ENCODE assay signal across 11 mouse cellular contexts in genomic region chr5:142451759-142452158, GRCm38 (mm10). TPM values are rescaled to one million over a fixed set of nuclear protein-coding genes. Genes with fewer than 3 reads are reported as not detected.
DNase-seq lines count a peak whose midpoint lies in the region; ATAC-seq lines count a peak whose summit lies in the region.
"Had no signal": no experiment of that assay in that cellular context is flagged by ENCODE, and none has a peak within 500 bp of the region (broad histone marks: within the 10 kb centered on the region; RNA-seq: fewer than 3 reads in every experiment).

No protein-coding gene starts in this region.

- 0% methylated on average over 1 of the region's 1 CpGs for WGBS in neural tube, embryonic 15.5 days
- WGBS in embryonic facial prominence, embryonic 11.5 days = 11% methylated on average over 1 of the region's 1 CpGs
- 11% methylated on average over 1 of the region's 1 CpGs for WGBS in liver, embryonic 11.5 days

- H3K9me3 ChIP-seq in neural tube, embryonic 15.5 days (replicated peaks) = no peaks in the 10 kb centered on the region
- no peaks in the 10 kb centered on the region for H3K9me3 ChIP-seq in embryonic facial prominence, embryonic 11.5 days (replicated peaks; ENCODE audit: control insufficient read depth, low read length)
- H3K9me3 ChIP-seq in liver, embryonic 11.5 days (ENCODE audit: control insufficient read depth, low read length) = no peaks in the 10 kb centered on the region
- H3K9me3 ChIP-seq: stomach, embryonic 15.5 days had no signal

- DNase-seq in neural tube, embryonic 10.5 days (ENCODE audit: extremely low spot score, low spot score) = peak; percentile 56
- DNase-seq in embryonic facial prominence, embryonic 11.5 days (ENCODE audit: low spot score) = peak; percentile 69
- no peak for DNase-seq in liver, embryonic 11.5 days (ENCODE audit: low spot score)
- DNase-seq in gastrocnemius, postnatal 25 days = no peak
- no peak for DNase-seq in frontal cortex, adult 2 months (ENCODE audit: extremely low spot score in 1 of 2, low spot score in 1 of 2)
- DNase-seq in testis, postnatal 10 days (ENCODE audit: low spot score) = no peak
- DNase-seq: cerebellum, adult 18-20 months; lung, postnatal 10 days had no signal

- H3K36me3 ChIP-seq in neural tube, embryonic 15.5 days = peaks cover 53% of the 10 kb centered on the region
- peaks cover 7% of the 10 kb centered on the region; the same call in 1 of the 2 replicates for H3K36me3 ChIP-seq in embryonic facial prominence, embryonic 11.5 days (replicated peaks; ENCODE audit: control insufficient read depth, insufficient read depth, low read depth, low read length)
- peaks cover 33% of the 10 kb centered on the region for H3K36me3 ChIP-seq in liver, embryonic 11.5 days (ENCODE audit: control insufficient read depth, insufficient read depth, low read length)

- H3K4me3 ChIP-seq in neural tube, embryonic 15.5 days (replicated peaks) = no peak overlapping the region
- H3K4me3 ChIP-seq in embryonic facial prominence, embryonic 11.5 days (ENCODE audit: low read depth, low read length) = no peak overlapping the region
- no peak overlapping the region for H3K4me3 ChIP-seq in liver, embryonic 11.5 days (ENCODE audit: low read depth, low read length)
- H3K4me3 ChIP-seq: stomach, embryonic 15.5 days had no signal

- H3K9ac ChIP-seq in neural tube, embryonic 15.5 days (replicated peaks) = no peak overlapping the region
- H3K9ac ChIP-seq in embryonic facial prominence, embryonic 11.5 days (replicated peaks; ENCODE audit: low read length) = no peak overlapping the region
- no peak overlapping the region for H3K9ac ChIP-seq in liver, embryonic 11.5 days (ENCODE audit: low read depth, low read length)
- H3K9ac ChIP-seq: stomach, embryonic 15.5 days had no signal

- no peak for ATAC-seq in neural tube, embryonic 15.5 days (ENCODE audit: low FRiP score)
- ATAC-seq in embryonic facial prominence, embryonic 11.5 days (replicated peaks; ENCODE audit: insufficient number of reproducible peaks, low FRiP score, low TSS enrichment, low read depth) = no peak
- ATAC-seq in liver, embryonic 11.5 days (replicated peaks; ENCODE audit: low FRiP score) = peak; percentile 64
- ATAC-seq: inflammation-experienced regulatory T-cells, adult 6 months had no signal

- H3K4me1 ChIP-seq in neural tube, embryonic 15.5 days = peaks cover 12% of the 10 kb centered on the region
- peaks cover 3% of the 10 kb centered on the region; the same call in 1 of the 2 replicates for H3K4me1 ChIP-seq in embryonic facial prominence, embryonic 11.5 days (ENCODE audit: control insufficient read depth, insufficient read depth, low read length)
- peaks cover 13% of the 10 kb centered on the region for H3K4me1 ChIP-seq in liver, embryonic 11.5 days (replicated peaks; ENCODE audit: control insufficient read depth, insufficient read depth, low read length)

- H3K4me2 ChIP-seq in neural tube, embryonic 15.5 days = no peak overlapping the region
- no peak overlapping the region for H3K4me2 ChIP-seq in embryonic facial prominence, embryonic 11.5 days (ENCODE audit: low read depth, low read length)
- H3K4me2 ChIP-seq in liver, embryonic 11.5 days = no peak overlapping the region
- H3K4me2 ChIP-seq: stomach, embryonic 15.5 days had no signal

- no peaks in the 10 kb centered on the region for H3K27me3 ChIP-seq in neural tube, embryonic 15.5 days (replicated peaks)
- no peaks in the 10 kb centered on the region for H3K27me3 ChIP-seq in embryonic facial prominence, embryonic 11.5 days (ENCODE audit: control insufficient read depth, insufficient read depth, low read length)
- H3K27me3 ChIP-seq in liver, embryonic 11.5 days (replicated peaks; ENCODE audit: control insufficient read depth, insufficient read depth, low read length) = no peaks in the 10 kb centered on the region
- H3K27me3 ChIP-seq: stomach, embryonic 15.5 days had no signal

- H3K27ac ChIP-seq in neural tube, embryonic 15.5 days (replicated peaks) = no peak overlapping the region
- H3K27ac ChIP-seq in embryonic facial prominence, embryonic 11.5 days (replicated peaks; ENCODE audit: low read depth, low read length) = no peak overlapping the region
- no peak overlapping the region for H3K27ac ChIP-seq in liver, embryonic 11.5 days (ENCODE audit: low read depth, low read length)
- H3K27ac ChIP-seq: stomach, embryonic 15.5 days had no signal

RNA-seq across cellular contexts. Expression of gene Ap5z1, which starts 12.0 kb away (rescaled TPM):
- 12.4 and 12.7 TPM in 2 replicates for polyA plus RNA-seq in neural tube, embryonic 15.5 days (2015; fragmentation: Nextera tagmentation; extraction: Ambion mirVana)
- polyA plus RNA-seq in embryonic facial prominence, embryonic 11.5 days (2014; fragmentation: Nextera tagmentation; extraction: Ambion mirVana) = 5.5 and 8.0 TPM in 2 replicates
- polyA plus RNA-seq in liver, embryonic 11.5 days (2014; fragmentation: Nextera tagmentation; extraction: Ambion mirVana) = 11.7 and 11.9 TPM in 2 replicates
- total RNA-seq in gastrocnemius, postnatal 25 days (2021) = 1 to 10 TPM; 2.5 to 4.0 TPM
- 30.7 and 30.8 TPM in 2 replicates for polyA plus RNA-seq in frontal cortex, adult 2 months (2012; rRNA removed)

RNA-seq across cellular contexts. Expression of gene Foxk1, which starts 50.5 kb away (rescaled TPM):
- 4.8 and 6.0 TPM in 2 replicates for polyA plus RNA-seq in neural tube, embryonic 15.5 days (2015; fragmentation: Nextera tagmentation; extraction: Ambion mirVana)
- polyA plus RNA-seq in embryonic facial prominence, embryonic 11.5 days (2014; fragmentation: Nextera tagmentation; extraction: Ambion mirVana) = 2.9 and 3.4 TPM in 2 replicates
- polyA plus RNA-seq in liver, embryonic 11.5 days (2014; fragmentation: Nextera tagmentation; extraction: Ambion mirVana) = 3.1 and 4.0 TPM in 2 replicates
- total RNA-seq in gastrocnemius, postnatal 25 days (2021) = 10 to 100 TPM; 10.5 to 12.1 TPM
- 19.1 and 19.2 TPM in 2 replicates for polyA plus RNA-seq in frontal cortex, adult 2 months (2012; rRNA removed)

Comparison
In these comparisons a context has a peak if more than half of its experiments do, and no peak if none do; other contexts are left out.
1. DNase-seq: peak in neural tube, embryonic 10.5 days (single experiment) and embryonic facial prominence, embryonic 11.5 days (single experiment); none in liver, embryonic 11.5 days (single experiment), gastrocnemius, postnatal 25 days (single experiment), frontal cortex, adult 2 months (0 of 2) and testis, postnatal 10 days (single experiment).